Mouse (Mus musculus) heart, embryonic 14.5 days (tissue): Measurements from ENCODE around the gene Prdm2. TPM values are rescaled to one million over a fixed set of nuclear protein-coding genes. Genes with fewer than 3 reads are reported as not detected.

Experiments used
- ATAC-seq: fragments of 200-750 bp; cut with Nextera tagmentation; 2 replicates; pipeline ENCODE4 v1.8.0; 2017; ENCODE audit warnings: low read depth, moderate TSS enrichment; ENCODE audit not compliant: insufficient number of reproducible peaks, insufficient read depth, low FRiP score
- H3K27ac ChIP-seq, 2 experiments: fragments of 200-500 bp in 1 of 2; fragments of 300-500 bp in 1 of 2; sonication (generic) in 1 of 2; replicated peaks in 1 of 2; 2 replicates each; pipeline ENCODE4 v1.5.1; 2012 to 2014; ENCODE audit warnings: low read depth in 2 of 2, low read length in 2 of 2, control low read depth in 1 of 2, mild to moderate bottlenecking in 1 of 2, mixed read lengths in 1 of 2; ENCODE audit not compliant: control insufficient read depth in 1 of 2, insufficient read depth in 1 of 2
- H3K27me3 ChIP-seq: fragments of 300-500 bp; sonication (generic); 2 replicates; pipeline ENCODE4 v1.6.1; 2014; ENCODE audit warnings: mild to moderate bottlenecking, low read length, control low read depth; ENCODE audit not compliant: control insufficient read depth, insufficient read depth
- H3K36me3 ChIP-seq: fragments of 300-500 bp; sonication (generic); 2 replicates; pipeline ENCODE4 v1.6.1; 2014; ENCODE audit warnings: mild to moderate bottlenecking, control low read depth, low read length, mixed read lengths; ENCODE audit not compliant: control insufficient read depth, insufficient read depth
- H3K4me1 ChIP-seq, 2 experiments: fragments of 200-500 bp in 1 of 2; fragments of 300-500 bp in 1 of 2; sonication (generic) in 1 of 2; 2 replicates each; pipeline ENCODE4 v1.6.1; 2012 to 2014; ENCODE audit warnings: low read length in 2 of 2, control low read depth in 1 of 2, mixed read lengths in 1 of 2; ENCODE audit not compliant: control insufficient read depth in 2 of 2, insufficient read depth in 2 of 2
- H3K4me2 ChIP-seq: fragments of 300-500 bp; sonication (generic); 2 replicates; pipeline ENCODE4 v1.6.1; 2014; ENCODE audit warnings: mild to moderate bottlenecking, low read length
- H3K4me3 ChIP-seq, 2 experiments: fragments of 200-500 bp in 1 of 2; fragments of 300-500 bp in 1 of 2; sonication (generic) in 1 of 2; 2 replicates each; pipeline ENCODE4 v1.5.1; 2012 to 2014; ENCODE audit warnings: low read length in 2 of 2, mild to moderate bottlenecking in 2 of 2, control low read depth in 1 of 2, low read depth in 1 of 2, moderate library complexity in 1 of 2; ENCODE audit not compliant: control insufficient read depth in 1 of 2, insufficient read depth in 1 of 2
- H3K9ac ChIP-seq: fragments of 300-500 bp; sonication (generic); 2 replicates; pipeline ENCODE4 v1.6.1; 2014; ENCODE audit warnings: mild to moderate bottlenecking, low read length
- H3K9me3 ChIP-seq: fragments of 300-500 bp; sonication (generic); 2 replicates; pipeline ENCODE4 v1.6.1; 2016; ENCODE audit warnings: low read length, control low read depth; ENCODE audit not compliant: control insufficient read depth
- WGBS: fragments of 180-500 bp; shearing (Covaris S2); extraction: QIAGEN DNeasy Blood & Tissue Kit; methylation state at CpG from one replicate; pipeline ENCODE4 v1.1.7; 2014; 5-methylcytosine and 5-hydroxymethylcytosine counted together
- polyA plus RNA-seq: library from polyadenylated mRNA; unstranded; fragments of >200 nt; fragmentation: Nextera tagmentation; extraction: Ambion mirVana; gene quantifications from 2 replicates; pipeline ENCODE4 v1.2.1, GENCODE M21; 2014

Prdm2 gene
- polyA plus RNA-seq, 1 experiment from 2014 or later: 8.7 TPM

- H3K36me3 ChIP-seq: peaks cover 29% of the 10 kb centered on the region
- ATAC-seq: no peak
- no peak overlapping the region for H3K4me2 ChIP-seq
- H3K4me3 ChIP-seq: no peak overlapping the region
- no peaks in the 10 kb centered on the region for H3K9me3 ChIP-seq
- no peaks in the 10 kb centered on the region for H3K27me3 ChIP-seq
- H3K4me1 ChIP-seq: no peaks in the 10 kb centered on the region
- 64% methylated on average over 4 of the region's 4 CpGs for WGBS
- H3K27ac ChIP-seq: no peak overlapping the region
- no peak overlapping the region for H3K9ac ChIP-seq
These were observed 41.0 kb downstream of the Prdm2 start for GRCm38 (mm10) chr4:143171600-143172290.

- Histone ChIP-seq H3K27ac (no peak overlapping the region), H3K9me3 (no peaks in the 10 kb centered on the region), H3K4me1 (no peaks in the 10 kb centered on the region), H3K27me3 (no peaks in the 10 kb centered on the region), H3K9ac (no peak overlapping the region), H3K4me3 (no peak overlapping the region), H3K36me3 (peaks cover 21% of the 10 kb centered on the region), H3K4me2 (no peak overlapping the region)
- ATAC-seq: no peak
- 91% methylated on average over 2 of the region's 2 CpGs for WGBS
These were observed 42.5 kb downstream of the Prdm2 start for GRCm38 (mm10) chr4:143170290-143170689.

GRCm38 (mm10) chr4:143168093-143168492 is 44.7 kb downstream of the Prdm2 start:
- no peaks in the 10 kb centered on the region for H3K27me3 ChIP-seq
- 88% methylated on average over 3 of the region's 3 CpGs for WGBS
- no peak for ATAC-seq

GRCm38 (mm10) chr4:143161619-143162479 is 50.9 kb downstream of the Prdm2 start:
- Histone ChIP-seq H3K4me3 (peak overlapping the region; percentile 89 to 91), H3K4me1 (peaks cover 5 to 45% of the 10 kb centered on the region in 2 experiments), H3K9me3 (no peaks in the 10 kb centered on the region), H3K27ac (peak overlapping the region; percentile 99), H3K9ac (peak overlapping the region; percentile 98), H3K27me3 (no peaks in the 10 kb centered on the region), H3K36me3 (peaks cover 6% of the 10 kb centered on the region; the same call in 1 of the 2 replicates), H3K4me2 (peak overlapping the region; percentile 72)
- peak; percentile 100 for ATAC-seq
- WGBS: under 1% methylated on average over 95 of the region's 102 CpGs

More at GRCm38 (mm10) chr4:143168093-143168492, 44.7 kb downstream of the Prdm2 start:
- H3K27ac ChIP-seq: no peak overlapping the region
- H3K4me3 ChIP-seq: no peak overlapping the region
- no peak overlapping the region for H3K4me2 ChIP-seq
- peaks cover 21% of the 10 kb centered on the region for H3K36me3 ChIP-seq
- H3K9me3 ChIP-seq: no peaks in the 10 kb centered on the region
- no peaks in the 10 kb centered on the region for H3K4me1 ChIP-seq
- H3K9ac ChIP-seq: no peak overlapping the region

GRCm38 (mm10) chr4:143160826-143161225 is 52.0 kb downstream of the Prdm2 start:
- peaks cover 5 to 48% of the 10 kb centered on the region in 2 experiments for H3K4me1 ChIP-seq
- H3K9me3 ChIP-seq: no peaks in the 10 kb centered on the region
- peak overlapping the region in 1 of 2 experiments; percentile 91; a peak in 3 of 4 replicates for H3K4me3 ChIP-seq
- H3K4me2 ChIP-seq: peak overlapping the region; percentile 72
- H3K27ac ChIP-seq: peak overlapping the region in 1 of 2 experiments; percentile 99; a peak in 2 of 4 replicates
- no peaks in the 10 kb centered on the region for H3K27me3 ChIP-seq
- ATAC-seq: no peak
- H3K9ac ChIP-seq: peak overlapping the region; percentile 98
- 39% methylated on average over 3 of the region's 3 CpGs for WGBS
- peaks cover 6% of the 10 kb centered on the region; the same call in 1 of the 2 replicates for H3K36me3 ChIP-seq

GRCm38 (mm10) chr4:143159336-143159735 is 53.5 kb downstream of the Prdm2 start:
- no peaks in the 10 kb centered on the region for H3K9me3 ChIP-seq
- 76% methylated on average over 2 of the region's 2 CpGs for WGBS
- no peak for ATAC-seq
- 0 out of 2 replicates have a peak overlapping the region, but pooled peaks have one; percentile 72 for H3K4me2 ChIP-seq
- H3K27ac ChIP-seq: no peak overlapping the region
- peaks cover 7 to 55% of the 10 kb centered on the region in 2 experiments for H3K4me1 ChIP-seq
- H3K4me3 ChIP-seq: no peak overlapping the region
- H3K36me3 ChIP-seq: 0 out of 2 replicates have a peak, but pooled peaks cover 6% of the 10 kb centered on the region
- no peak overlapping the region for H3K9ac ChIP-seq
- H3K27me3 ChIP-seq: no peaks in the 10 kb centered on the region

- Histone ChIP-seq H3K9me3 (no peaks in the 10 kb centered on the region), H3K27me3 (no peaks in the 10 kb centered on the region), H3K36me3 (0 out of 2 replicates have a peak, but pooled peaks cover 6% of the 10 kb centered on the region), H3K4me3 (no peak overlapping the region), H3K27ac (no peak overlapping the region), H3K4me2 (no peak overlapping the region), H3K9ac (no peak overlapping the region), H3K4me1 (peaks cover 8 to 68% of the 10 kb centered on the region in 2 experiments)
- ATAC-seq: no peak
- 87% methylated on average over 4 of the region's 4 CpGs for WGBS
These were observed 56.9 kb downstream of the Prdm2 start for GRCm38 (mm10) chr4:143155871-143156270.
